ENCODE assay signal across 9 mouse cellular contexts in the genomic region with DNA sequence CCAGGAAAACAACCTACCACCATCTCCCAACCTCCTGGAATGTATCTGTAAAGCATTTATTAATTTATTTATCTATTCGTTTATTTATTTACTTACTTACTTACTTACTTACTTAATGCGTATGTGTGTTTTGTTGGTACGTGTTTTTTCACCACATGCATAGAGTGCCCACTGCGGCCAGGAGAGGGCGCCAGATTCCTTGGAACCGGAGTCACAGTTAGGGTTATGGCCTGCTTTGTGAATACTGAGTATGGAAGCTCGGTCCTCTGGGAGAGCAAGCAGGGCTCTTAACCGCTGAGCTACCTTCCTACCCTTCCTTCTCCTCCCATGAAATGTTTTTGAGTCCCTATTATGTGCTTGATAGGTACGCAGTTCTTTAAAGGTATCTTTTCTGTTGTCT. TPM values are rescaled to one million over a fixed set of nuclear protein-coding genes. Genes with fewer than 3 reads are reported as not detected.
DNase-seq lines count a peak whose midpoint lies in the region; ATAC-seq and TF ChIP-seq lines count a peak whose summit lies in the region.
"Had no signal": no experiment of that assay in that cellular context is flagged by ENCODE, and none has a peak within 500 bp of the region (broad histone marks: within the 10 kb centered on the region; RNA-seq: fewer than 3 reads in every experiment).

No protein-coding gene starts in this region.

- TF ChIP-seq CTCF in heart, postnatal 0 days (IDR thresholded peaks at IDR 0.05; ENCODE audit: low read depth), result peak; percentile 79
- peak; percentile 93; the same call in 1 of the 2 replicates for TF ChIP-seq CTCF in testis, adult 2 months (IDR thresholded peaks at IDR 0.05; ENCODE audit: control insufficient read depth, insufficient read depth, insufficient replicate concordance, low read depth, low read length)

- no peak for TF ChIP-seq EP300 in heart, postnatal 0 days (IDR thresholded peaks at IDR 0.05; ENCODE audit: low read depth)

- peaks cover 7% of the 10 kb centered on the region; the same call in 1 of the 2 replicates for H3K27me3 ChIP-seq in forebrain, embryonic 11.5 days (ENCODE audit: control insufficient read depth, insufficient read depth, low read length)
- peaks cover 16% of the 10 kb centered on the region; the same call in 1 of the 2 replicates for H3K27me3 ChIP-seq in forebrain, embryonic 15.5 days
- no peaks in the 10 kb centered on the region for H3K27me3 ChIP-seq in heart, postnatal 0 days (ENCODE audit: control insufficient read depth, insufficient read depth, low read length)
- no peaks in the 10 kb centered on the region for H3K27me3 ChIP-seq in testis, adult 2 months (ENCODE audit: control insufficient read depth, insufficient read depth, low read length)

- peak; percentile 85 for DNase-seq in forebrain, embryonic 11.5 days (ENCODE audit: low spot score)
- DNase-seq in R1 (ENCODE audit: low read depth, low spot score), result peak; percentile 87
- peak; percentile 37 to 67 for DNase-seq in cerebellum, postnatal 4 days (ENCODE audit: low spot score in 2 of 2)
- DNase-seq in heart, postnatal 0 days (ENCODE audit: low spot score), result peak; percentile 36
- peak; percentile 57 to 78 for DNase-seq in layer of hippocampus, postnatal 14 days (ENCODE audit: low spot score in 2 of 2)

- H3K9me3 ChIP-seq in forebrain, embryonic 11.5 days (ENCODE audit: control insufficient read depth, low read length), result no peaks in the 10 kb centered on the region
- no peaks in the 10 kb centered on the region for H3K9me3 ChIP-seq in forebrain, embryonic 15.5 days
- no peaks in the 10 kb centered on the region for H3K9me3 ChIP-seq in heart, postnatal 0 days (replicated peaks; ENCODE audit: control insufficient read depth, low read length)

- H3K4me1 ChIP-seq in forebrain, embryonic 11.5 days (replicated peaks; ENCODE audit: control insufficient read depth, insufficient read depth, low read length), result no peaks in the 10 kb centered on the region; the same call in 1 of the 2 replicates
- peaks cover 17% of the 10 kb centered on the region for H3K4me1 ChIP-seq in forebrain, embryonic 15.5 days
- peaks cover 9% of the 10 kb centered on the region for H3K4me1 ChIP-seq in heart, postnatal 0 days (ENCODE audit: control insufficient read depth, insufficient read depth)
- H3K4me1 ChIP-seq in testis, adult 2 months (ENCODE audit: control insufficient read depth, insufficient read depth, low read length), result peaks cover 18% of the 10 kb centered on the region

- no peak overlapping the region for H3K9ac ChIP-seq in forebrain, embryonic 11.5 days (ENCODE audit: low read length)
- no peak overlapping the region for H3K9ac ChIP-seq in forebrain, embryonic 15.5 days (replicated peaks)
- H3K9ac ChIP-seq in heart, postnatal 0 days (replicated peaks; ENCODE audit: low read depth, low read length), result no peak overlapping the region

- no peak overlapping the region for H3K4me2 ChIP-seq in forebrain, embryonic 11.5 days (ENCODE audit: low read depth, low read length, severe bottlenecking)
- no peak overlapping the region for H3K4me2 ChIP-seq in forebrain, embryonic 15.5 days (replicated peaks)
- no peak overlapping the region for H3K4me2 ChIP-seq in heart, postnatal 0 days (ENCODE audit: low read depth, low read length)

- WGBS in forebrain, embryonic 11.5 days, result 22% methylated on average over 9 of the region's 9 CpGs
- 28% methylated on average over 9 of the region's 9 CpGs for WGBS in forebrain, embryonic 15.5 days
- 22% methylated on average over 9 of the region's 9 CpGs for WGBS in heart, postnatal 0 days

- ATAC-seq in forebrain, embryonic 11.5 days (replicated peaks; ENCODE audit: low FRiP score), result peak; percentile 61; the same call in 1 of the 2 replicates
- ATAC-seq in forebrain, embryonic 15.5 days (replicated peaks), result no peak; the same call in 1 of the 2 replicates
- ATAC-seq in heart, postnatal 0 days (ENCODE audit: insufficient read depth, low read depth), result 0 out of 2 replicates have a peak, but pooled peaks have one; percentile 18
- peak; percentile 61 for ATAC-seq in megakaryocyte progenitor cell, adult 5-6 weeks (replicated peaks; ENCODE audit: poor library complexity)

- H3K27ac ChIP-seq in forebrain, embryonic 11.5 days (ENCODE audit: low read depth, low read length), result no peak overlapping the region
- H3K27ac ChIP-seq in forebrain, embryonic 15.5 days (replicated peaks), result no peak overlapping the region
- H3K27ac ChIP-seq in heart, postnatal 0 days (ENCODE audit: low read depth), result no peak overlapping the region
- no peak overlapping the region for H3K27ac ChIP-seq in testis, adult 2 months (ENCODE audit: control insufficient read depth, insufficient read depth, low read depth, low read length)

- no peak for TF ChIP-seq POLR2A in testis, adult 2 months (IDR thresholded peaks at IDR 0.05; ENCODE audit: control insufficient read depth, low read depth, low read length)

- no peaks in the 10 kb centered on the region for H3K36me3 ChIP-seq in forebrain, embryonic 11.5 days (ENCODE audit: control insufficient read depth, insufficient read depth, low read length)
- H3K36me3 ChIP-seq in forebrain, embryonic 15.5 days, result no peaks in the 10 kb centered on the region
- no peaks in the 10 kb centered on the region for H3K36me3 ChIP-seq in heart, postnatal 0 days (replicated peaks; ENCODE audit: control insufficient read depth, insufficient read depth, low read length)
- no peaks in the 10 kb centered on the region for H3K36me3 ChIP-seq in testis, adult 2 months (ENCODE audit: control insufficient read depth, insufficient read depth, low read length)

- H3K4me3 ChIP-seq in forebrain, embryonic 11.5 days (ENCODE audit: low read depth, low read length), result no peak overlapping the region
- H3K4me3 ChIP-seq in forebrain, embryonic 15.5 days, result no peak overlapping the region
- H3K4me3 ChIP-seq in heart, postnatal 0 days (ENCODE audit: low read depth, low read length), result no peak overlapping the region
- H3K4me3 ChIP-seq in testis, adult 2 months (ENCODE audit: control insufficient read depth, low read depth, low read length), result no peak overlapping the region

RNA-seq across cellular contexts. Expression of a gene that starts 3.3 kb away (rescaled TPM):
- polyA plus RNA-seq in forebrain, embryonic 11.5 days (2014; fragmentation: Nextera tagmentation; extraction: Ambion mirVana), result 0.07 TPM in 1 of 2 replicates, not detected in the other
- 0.06 and 0.22 TPM in 2 replicates for polyA plus RNA-seq in forebrain, embryonic 15.5 days (2015; fragmentation: Nextera tagmentation; extraction: Ambion mirVana)
- 0.08 TPM in 1 of 2 replicates, not detected in the other for total RNA-seq in heart, postnatal 0 days (2014; rRNA removed; ENCODE audit: low replicate concordance)
- 0.08 TPM in 1 of 2 replicates, not detected in the other for polyA plus RNA-seq in heart, postnatal 0 days (2015; fragmentation: Nextera tagmentation; extraction: Ambion mirVana)
- under 1 TPM; 0.38 to 0.62 TPM for total RNA-seq in layer of hippocampus, postnatal 14 days (2021)
- total RNA-seq in megakaryocyte progenitor cell, adult 5-6 weeks (2015), result not detected in 2 replicates
- total RNA-seq in megakaryocyte progenitor cell, adult 5-6 weeks (2017), result not detected in 2 replicates
- polyA plus RNA-seq in testis, adult 2 months (2012; rRNA removed), result 31.7 and 34.6 TPM in 2 replicates
- polyA plus RNA-seq: liver, embryonic 16.5 days had no signal

RNA-seq across cellular contexts. Expression of a gene that starts 3.8 kb away (rescaled TPM):
- 10.4 and 10.9 TPM in 2 replicates for polyA plus RNA-seq in forebrain, embryonic 11.5 days (2014; fragmentation: Nextera tagmentation; extraction: Ambion mirVana)
- 6.2 and 7.7 TPM in 2 replicates for polyA plus RNA-seq in forebrain, embryonic 15.5 days (2015; fragmentation: Nextera tagmentation; extraction: Ambion mirVana)
- total RNA-seq in heart, postnatal 0 days (2014; rRNA removed; ENCODE audit: low replicate concordance), result 24.7 and 25.2 TPM in 2 replicates
- polyA plus RNA-seq in heart, postnatal 0 days (2015; fragmentation: Nextera tagmentation; extraction: Ambion mirVana), result 20.6 and 35.4 TPM in 2 replicates
- 10 to 100 TPM; 16.3 to 17.0 TPM for total RNA-seq in layer of hippocampus, postnatal 14 days (2021)
- 8.7 and 12.8 TPM in 2 replicates for total RNA-seq in megakaryocyte progenitor cell, adult 5-6 weeks (2015)
- total RNA-seq in megakaryocyte progenitor cell, adult 5-6 weeks (2017), result 6.1 and 6.3 TPM in 2 replicates
- polyA plus RNA-seq in testis, adult 2 months (2012; rRNA removed), result 6.6 and 8.0 TPM in 2 replicates

RNA-seq across cellular contexts. Expression of a gene that starts 46.7 kb away (rescaled TPM):
- polyA plus RNA-seq in forebrain, embryonic 11.5 days (2014; fragmentation: Nextera tagmentation; extraction: Ambion mirVana), result not detected in 2 replicates
- not detected in 2 replicates for polyA plus RNA-seq in forebrain, embryonic 15.5 days (2015; fragmentation: Nextera tagmentation; extraction: Ambion mirVana)
- total RNA-seq in heart, postnatal 0 days (2014; rRNA removed; ENCODE audit: low replicate concordance), result 0.31 TPM in 1 of 2 replicates, not detected in the other
- polyA plus RNA-seq in heart, postnatal 0 days (2015; fragmentation: Nextera tagmentation; extraction: Ambion mirVana), result 0.14 and 0.15 TPM in 2 replicates
- under 1 TPM; 0.21 to 0.41 TPM for total RNA-seq in layer of hippocampus, postnatal 14 days (2021)
- total RNA-seq in megakaryocyte progenitor cell, adult 5-6 weeks (2015), result not detected in 2 replicates
- total RNA-seq in megakaryocyte progenitor cell, adult 5-6 weeks (2017), result not detected in 2 replicates
- polyA plus RNA-seq in testis, adult 2 months (2012; rRNA removed), result not detected in 2 replicates
- polyA plus RNA-seq: liver, embryonic 16.5 days had no signal

Comparison
In these comparisons a context has a peak if more than half of its experiments do, and no peak if none do; other contexts are left out.
1. DNase-seq: peak in every context shown above with its lines; median percentile 87 in R1; 85 in forebrain, embryonic 11.5 days; 68 in layer of hippocampus, postnatal 14 days; 52 in cerebellum, postnatal 4 days; 36 in heart, postnatal 0 days.
2. RNA of a gene that starts 3.3 kb away (polyA plus RNA-seq): 31.7 to 34.6 TPM in testis, adult 2 months; 0.07 TPM in forebrain, embryonic 11.5 days, 0.06 to 0.22 TPM in forebrain, embryonic 15.5 days and 0.08 TPM in heart, postnatal 0 days; every median in the first group is over 10 times any median in the second.